Mouse (Mus musculus) adrenal gland, adult 10 weeks (tissue): ENCODE measurements around the gene Upk3b. TPM values are rescaled to one million over a fixed set of nuclear protein-coding genes. Genes with fewer than 3 reads are reported as not detected.

Experiments used
- polyA plus RNA-seq: library from polyadenylated mRNA; stranded (reverse); fragments of 350-450 nt; fragmentation: Illumina TruSeq; extraction: RNeasy Lipid Tissue Mini Kit (QIAGEN cat#74804); gene quantifications from one replicate; pipeline ENCODE4 v1.2.3, GENCODE M21; 2014; ENCODE audit warnings: low read depth, low replicate concordance

Upk3b gene
- polyA plus RNA-seq, result 0.70 TPM

DNA sequence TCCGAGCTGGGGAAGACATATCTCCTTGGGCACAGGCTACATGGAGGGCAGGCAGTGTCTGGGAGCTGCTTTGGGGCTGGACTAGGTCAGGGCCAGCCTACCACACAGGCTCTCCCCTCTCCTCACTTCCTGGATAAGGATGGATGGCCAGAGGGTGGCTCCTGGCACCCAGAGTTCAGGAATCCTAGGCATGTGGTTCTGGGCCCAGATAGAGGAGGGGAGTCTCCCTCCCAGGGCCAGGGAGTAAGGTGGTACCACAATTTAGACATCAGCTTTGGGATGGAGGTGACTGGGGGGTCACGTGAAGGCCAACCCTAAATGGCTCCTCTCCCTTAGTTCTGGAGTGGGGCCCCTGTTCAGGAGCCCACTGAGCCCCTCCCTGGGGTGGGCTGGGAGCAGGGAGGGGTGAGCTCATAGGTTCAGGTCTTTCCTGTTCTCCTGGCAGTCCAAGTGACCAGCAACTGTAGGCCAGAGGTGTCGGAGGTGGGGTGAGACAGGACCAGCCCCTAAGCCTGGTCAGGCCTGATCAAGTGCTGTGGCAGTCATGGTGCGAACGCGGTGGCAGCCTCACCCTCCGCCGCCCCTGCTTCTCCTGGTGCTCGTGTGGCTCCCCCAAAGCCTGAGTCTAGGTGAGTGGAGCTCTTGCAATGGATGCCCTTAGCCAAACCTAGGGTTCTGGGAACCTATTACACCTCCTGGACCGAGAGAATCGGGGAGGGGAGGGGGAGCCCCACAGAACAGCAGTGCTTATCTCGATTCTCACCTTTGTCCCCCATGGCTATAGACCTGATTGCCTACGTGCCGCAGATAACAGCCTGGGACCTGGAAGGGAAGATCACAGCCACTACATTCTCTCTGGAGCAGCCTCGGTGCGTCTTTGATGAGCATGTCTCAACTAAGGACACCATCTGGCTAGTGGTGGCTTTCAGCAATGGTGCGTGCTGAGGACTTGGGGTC is at the start of gene Upk3b:
Gene Upk3b (plus strand): TSS at position 239 of the 957 bp plus-strand sequence.

DNA sequence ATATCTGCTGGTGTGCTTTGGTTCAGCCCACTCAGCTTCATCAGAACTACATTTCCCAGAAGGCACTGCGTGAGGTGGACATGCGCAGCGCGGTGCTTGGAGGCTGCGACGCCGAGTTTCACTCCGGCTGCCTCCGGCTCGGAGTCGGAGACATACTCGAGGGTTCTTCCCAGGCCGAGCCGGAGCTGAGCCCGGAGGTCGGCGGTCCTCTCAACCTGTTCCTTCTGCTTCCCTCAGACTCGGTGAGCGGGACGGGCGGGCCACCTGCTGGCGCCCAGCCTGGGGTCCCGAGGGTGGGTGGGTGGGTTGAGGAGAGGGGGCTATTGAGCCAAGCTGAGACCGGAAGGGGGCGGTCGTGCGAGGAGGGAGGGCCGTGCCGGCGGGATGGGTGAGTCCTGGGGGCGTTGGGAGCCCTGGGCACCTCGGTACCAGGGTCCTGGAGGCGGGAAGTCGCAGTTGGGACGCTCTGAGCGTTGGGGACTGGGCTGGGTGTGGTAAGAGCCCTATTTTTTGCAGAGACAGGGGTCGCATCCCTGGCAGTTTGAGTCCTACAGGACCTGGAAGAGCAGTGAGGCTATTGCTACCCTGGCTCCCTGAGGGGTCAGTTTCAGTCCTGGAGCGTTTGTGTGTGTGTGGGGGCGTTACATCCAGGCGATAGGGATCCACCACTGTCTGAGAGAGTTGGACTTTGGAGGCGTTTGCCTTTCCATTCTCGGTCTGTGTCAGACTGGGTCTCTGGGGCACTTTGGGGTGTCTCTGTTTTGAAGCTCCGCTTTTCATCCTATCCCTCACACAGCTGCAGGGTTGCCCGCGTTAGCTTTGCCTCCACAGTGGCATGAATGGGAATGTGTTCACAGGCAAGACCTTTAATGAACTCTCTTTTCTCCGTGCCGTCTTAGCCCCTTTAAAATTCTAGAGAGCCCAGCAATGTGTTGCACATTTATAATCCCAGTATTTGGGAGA is 43.3 kb upstream of the Upk3b start, which contains the start of gene Dtx2:
Gene Dtx2 (plus strand): TSS at position 76 of the 963 bp plus-strand sequence.

DNA sequence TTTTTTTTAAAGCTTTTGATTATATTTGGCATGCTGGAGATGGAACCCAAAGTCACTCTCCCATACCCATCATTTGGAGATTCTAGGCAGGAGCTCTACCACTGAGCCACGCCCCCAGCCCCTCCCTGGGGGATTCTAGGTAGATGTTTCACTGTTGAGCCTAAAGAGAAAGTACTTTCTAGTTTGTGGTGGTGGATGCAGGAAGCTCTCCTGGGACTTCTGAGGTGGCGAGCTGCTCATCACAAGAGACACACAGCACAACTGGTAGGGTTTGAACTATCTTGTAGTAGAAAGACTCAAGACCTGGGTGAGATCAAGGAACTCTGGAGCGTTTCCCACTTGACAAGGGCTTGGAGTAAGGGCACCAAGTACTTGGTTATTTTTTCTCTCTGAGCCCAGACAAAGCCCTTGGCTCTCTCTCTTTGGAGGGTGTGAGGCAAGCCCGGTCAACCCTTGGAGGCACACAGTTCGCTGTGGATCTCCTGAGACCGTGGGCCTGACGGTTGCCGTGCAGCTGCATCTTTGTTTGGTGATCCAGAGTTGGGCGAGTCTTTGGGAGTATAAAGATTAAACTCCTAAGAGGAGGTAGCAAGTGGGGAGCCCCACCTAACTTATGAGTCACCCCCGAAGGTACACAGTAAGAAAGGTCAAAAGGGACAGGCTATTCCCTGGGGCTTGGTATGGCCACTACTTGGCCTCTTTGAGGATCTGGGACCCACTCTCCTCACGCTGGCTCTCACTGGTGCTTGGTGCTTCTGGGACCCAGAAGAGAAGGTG is 16.2 kb downstream of the Upk3b start, which contains the start of gene Upk3bl:
Gene Upk3bl (plus strand): TSS at position 192 of the 777 bp plus-strand sequence.

DNA sequence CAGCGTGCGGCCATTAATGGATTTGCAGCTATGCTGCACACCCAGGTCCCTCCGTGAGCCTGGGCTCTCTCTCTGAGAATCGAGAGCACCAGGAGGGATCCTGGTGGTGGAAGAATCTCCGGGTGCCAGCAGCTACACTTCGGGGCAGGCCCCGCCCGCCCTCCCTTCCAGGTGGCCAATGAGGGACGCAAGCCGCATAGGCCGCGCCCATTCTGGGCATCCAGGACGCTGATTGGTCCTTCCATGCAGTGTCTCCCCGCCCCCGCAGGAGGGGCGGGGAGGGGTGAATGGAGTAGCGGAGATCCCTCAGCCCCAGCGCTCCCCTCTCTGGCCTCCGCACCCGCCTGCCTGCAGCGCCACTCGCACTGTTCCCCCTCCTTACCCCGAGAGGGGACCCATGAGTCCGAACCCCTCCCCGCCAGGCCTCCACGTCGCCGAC is 45.4 kb downstream of the Upk3b start, which contains the start of gene Rasa4:
Gene Rasa4 (plus strand): TSS at position 248 of the 439 bp plus-strand sequence.

Other genes starting within 250 kb of the Upk3b start
- 0.23 TPM for gene Srrm3, start 231.6 kb upstream of the Upk3b start, polyA plus RNA-seq
- 0.99 TPM for gene Hspb1, start 150.6 kb upstream of the Upk3b start, polyA plus RNA-seq
- gene Ywhag, start 103.9 kb upstream of the Upk3b start, polyA plus RNA-seq, result 368 TPM
- 1.4 TPM for gene Ssc4d, start 64.0 kb upstream of the Upk3b start, polyA plus RNA-seq
- not detected for gene Zp3, start 58.4 kb upstream of the Upk3b start, polyA plus RNA-seq
- gene Dtx2, start 43.7 kb upstream of the Upk3b start, polyA plus RNA-seq, result 0.41 TPM
- gene Upk3bl, start 16.0 kb downstream of the Upk3b start, polyA plus RNA-seq, result not detected
- 0.23 TPM for gene Rasa4, start 45.4 kb downstream of the Upk3b start, polyA plus RNA-seq
- gene Polr2j, start 78.1 kb downstream of the Upk3b start, polyA plus RNA-seq, result 6.1 TPM
- gene Lrwd1, start 97.6 kb downstream of the Upk3b start, polyA plus RNA-seq, result 0.47 TPM
- 0.93 TPM for gene Alkbh4, start 97.7 kb downstream of the Upk3b start, polyA plus RNA-seq
- gene Orai2, start 132.2 kb downstream of the Upk3b start, polyA plus RNA-seq, result 0.82 TPM
- 32.7 TPM for gene Prkrip1, start 160.5 kb downstream of the Upk3b start, polyA plus RNA-seq
- 0.64 TPM for gene Sh2b2, start 208.1 kb downstream of the Upk3b start, polyA plus RNA-seq